Mouse (Mus musculus): ENCODE measurements around the gene Cntn6.

Cntn6 gene

DNA sequence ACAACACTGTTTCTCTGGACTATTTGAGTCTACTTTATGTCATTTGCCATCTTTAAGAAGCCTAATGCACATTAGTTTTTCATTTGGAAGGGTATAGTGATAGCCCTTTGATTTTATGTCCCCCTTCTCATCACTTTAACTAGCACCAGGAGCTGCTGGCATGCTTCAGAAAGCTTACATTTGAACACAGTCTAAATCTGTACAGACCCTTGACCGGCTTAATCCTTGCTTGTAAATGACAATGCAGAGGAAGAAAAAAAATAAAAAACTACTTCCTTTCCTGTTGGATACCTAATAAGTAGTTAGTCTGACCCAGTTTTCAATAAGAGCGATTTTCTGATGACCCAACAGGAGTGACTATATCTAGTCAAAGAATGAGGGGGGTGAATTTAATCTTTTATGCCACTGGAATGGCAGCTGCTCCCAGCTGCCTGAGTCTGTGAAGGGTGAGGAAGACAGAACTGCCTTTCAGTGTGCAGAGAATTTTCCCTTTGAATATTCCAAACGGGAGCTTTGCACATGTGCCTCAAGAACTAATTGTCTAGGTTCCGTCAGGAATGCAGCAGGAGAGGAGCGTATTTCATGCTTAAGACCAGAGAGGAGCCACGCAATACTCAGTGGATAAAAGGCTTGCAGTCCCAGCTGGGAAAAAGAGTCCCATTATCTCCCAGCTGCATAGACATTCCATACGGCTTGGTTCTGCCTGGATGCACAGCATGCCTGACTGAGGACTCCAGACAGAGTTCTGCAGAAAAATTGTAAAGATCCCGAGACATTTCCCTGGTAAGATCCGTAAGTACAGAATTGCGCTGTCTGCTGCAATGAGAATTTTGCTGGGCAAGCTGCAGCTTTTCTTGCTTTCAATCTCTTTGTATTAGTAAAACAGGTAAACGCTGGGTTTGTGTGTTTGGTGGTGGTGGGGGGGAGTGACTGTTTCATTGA lies at the start of gene Cntn6:
Gene Cntn6, plus strand, starts transcription at position 301 of the 942 bp plus-strand sequence.
- DNase-seq (ENCODE audit: low spot score in 2 of 2), result peak; percentile 15 to 17

GRCm38 (mm10) chr6:104443731-104444130 lies 48.9 kb upstream of the Cntn6 start:
- no peak for DNase-seq (ENCODE audit: low spot score in 2 of 2)

GRCm38 (mm10) chr6:104470706-104471105 lies 21.9 kb upstream of the Cntn6 start:
- no peak for DNase-seq (ENCODE audit: low spot score in 2 of 2)

- DNase-seq (ENCODE audit: low spot score in 2 of 2), result no peak
Measured at GRCm38 (mm10) chr6:104479242-104479641, 13.3 kb upstream of the Cntn6 start.

- no peak for DNase-seq (ENCODE audit: low spot score in 2 of 2)
Measured at GRCm38 (mm10) chr6:104493459-104493858, 869 bp downstream of the Cntn6 start.

DNA sequence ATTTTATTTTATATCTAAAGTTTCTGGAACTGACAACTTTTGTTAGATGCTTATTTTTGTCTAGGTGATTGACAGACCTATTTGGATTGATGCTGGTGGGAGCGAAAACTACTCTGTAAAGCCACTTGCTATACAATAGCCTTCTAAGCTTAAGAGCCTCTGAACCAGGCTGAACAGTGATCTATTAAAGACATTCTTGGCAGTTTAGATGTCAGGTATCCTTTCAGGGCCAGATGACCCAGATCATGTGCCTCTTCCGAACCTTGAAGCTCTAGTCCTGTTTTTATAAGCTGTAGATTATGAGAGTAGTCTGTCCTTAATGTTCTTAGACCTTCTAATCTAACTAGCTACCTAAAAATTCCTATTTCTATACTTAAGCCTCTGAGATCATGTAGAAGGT lies 3.2 kb downstream of the Cntn6 start:
- DNase-seq (ENCODE audit: low spot score in 2 of 2), result no peak

DNA sequence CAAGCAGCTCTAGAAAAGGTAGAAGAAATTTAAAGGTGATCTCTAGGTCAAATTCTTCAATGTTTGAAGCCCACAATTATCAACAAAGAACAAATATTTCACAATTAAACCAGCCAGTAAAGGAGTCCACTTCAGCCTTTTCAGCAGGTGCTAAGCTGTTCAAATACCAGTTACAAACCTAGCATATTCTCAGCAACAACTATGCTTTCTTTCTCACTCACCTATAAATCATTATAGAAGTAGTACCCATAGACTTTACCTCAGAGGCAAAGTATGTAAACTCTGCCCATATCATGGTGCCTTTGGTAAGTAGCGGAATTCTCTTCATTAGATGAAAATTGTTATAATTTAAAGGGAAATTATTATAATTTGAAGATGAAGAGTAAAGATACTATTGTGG lies 71.4 kb downstream of the Cntn6 start:
- DNase-seq (ENCODE audit: low spot score in 2 of 2), result no peak

DNA sequence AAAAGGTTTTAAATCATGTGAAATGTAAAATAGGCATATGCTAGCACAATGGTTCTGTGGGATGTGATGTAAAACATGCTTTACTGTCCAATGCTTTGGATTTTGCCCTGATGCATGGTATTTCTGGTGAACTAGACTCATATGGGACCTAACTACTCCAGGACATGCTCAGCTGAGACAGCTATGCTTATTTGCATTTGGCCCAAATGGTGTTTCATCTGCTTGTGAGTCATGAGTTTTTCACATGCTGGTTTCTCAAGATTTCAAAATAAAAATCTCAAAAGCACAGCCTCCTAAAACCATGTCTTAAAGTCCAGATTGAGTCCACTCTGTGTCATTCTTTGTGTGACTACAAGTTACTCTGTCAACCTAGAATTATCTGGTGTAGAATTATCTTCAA lies 77.0 kb downstream of the Cntn6 start:
- DNase-seq (ENCODE audit: low spot score in 2 of 2), result no peak

- no peak for DNase-seq (ENCODE audit: low spot score in 2 of 2)
Measured at GRCm38 (mm10) chr6:104588028-104588427, 95.4 kb downstream of the Cntn6 start.

DNA sequence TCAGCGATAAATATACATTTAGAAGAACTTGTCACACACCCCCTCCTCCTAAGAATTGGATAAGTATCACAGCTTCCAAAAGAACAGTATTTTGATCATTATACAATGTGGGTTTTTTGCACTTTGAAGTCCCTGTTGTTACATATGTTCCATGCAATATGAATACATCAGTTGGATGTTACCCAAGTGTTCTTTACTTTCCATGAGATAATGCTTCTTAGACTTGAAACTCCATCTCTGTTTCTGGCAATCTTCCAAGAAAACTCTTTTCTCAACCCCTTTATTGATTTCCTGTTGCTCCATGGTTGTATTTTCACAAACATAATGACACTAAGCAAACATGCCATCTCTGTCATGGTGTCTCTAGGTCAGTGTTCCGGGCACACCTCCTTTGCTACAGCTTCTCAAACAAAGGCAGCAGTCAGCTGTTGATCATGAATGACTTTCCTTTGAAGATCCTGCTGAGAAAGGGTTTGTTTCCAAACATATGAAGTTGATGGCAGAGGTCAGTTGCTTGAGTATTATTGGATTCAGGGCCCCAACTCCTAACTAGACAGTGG lies 108.3 kb downstream of the Cntn6 start:
- no peak for DNase-seq (ENCODE audit: low spot score in 2 of 2)

DNA sequence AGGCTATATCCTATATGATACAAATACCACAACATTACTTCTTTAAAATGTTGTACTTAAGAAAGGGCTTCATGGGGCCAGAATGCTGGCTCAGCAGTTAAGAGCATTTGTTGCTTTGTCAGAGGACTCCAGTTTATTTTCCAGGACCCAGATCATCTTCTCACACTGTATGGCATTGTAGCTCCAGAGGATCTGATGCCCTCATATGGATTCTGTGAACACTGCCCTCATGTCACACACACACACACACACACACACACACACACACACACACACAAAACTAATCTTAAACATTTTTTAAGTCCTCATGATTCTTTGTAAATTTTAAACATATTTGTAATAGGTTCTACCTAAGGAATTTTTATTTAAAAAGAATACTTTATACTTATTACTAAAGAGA lies 110.3 kb downstream of the Cntn6 start:
- no peak for DNase-seq (ENCODE audit: low spot score in 2 of 2)

DNA sequence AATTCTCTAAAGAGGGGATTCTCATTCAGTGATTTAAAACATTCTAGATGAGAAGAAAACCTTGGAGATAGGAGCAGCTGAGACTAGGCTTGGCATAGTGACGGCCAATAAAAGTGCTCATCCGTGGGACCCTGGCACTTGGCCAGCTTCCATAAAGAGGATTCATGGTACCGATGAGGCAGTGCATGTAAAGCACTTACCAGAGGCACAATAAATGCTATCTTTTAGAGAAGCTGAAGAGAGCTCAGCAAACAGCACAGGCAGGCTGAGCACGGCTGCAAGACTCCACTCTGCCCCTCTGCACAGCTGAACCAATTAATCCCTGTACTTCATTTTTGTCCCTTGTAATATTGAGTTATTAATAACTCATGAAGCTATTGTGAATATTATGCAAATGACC lies 110.8 kb downstream of the Cntn6 start:
- no peak for DNase-seq (ENCODE audit: low spot score in 2 of 2)

DNA sequence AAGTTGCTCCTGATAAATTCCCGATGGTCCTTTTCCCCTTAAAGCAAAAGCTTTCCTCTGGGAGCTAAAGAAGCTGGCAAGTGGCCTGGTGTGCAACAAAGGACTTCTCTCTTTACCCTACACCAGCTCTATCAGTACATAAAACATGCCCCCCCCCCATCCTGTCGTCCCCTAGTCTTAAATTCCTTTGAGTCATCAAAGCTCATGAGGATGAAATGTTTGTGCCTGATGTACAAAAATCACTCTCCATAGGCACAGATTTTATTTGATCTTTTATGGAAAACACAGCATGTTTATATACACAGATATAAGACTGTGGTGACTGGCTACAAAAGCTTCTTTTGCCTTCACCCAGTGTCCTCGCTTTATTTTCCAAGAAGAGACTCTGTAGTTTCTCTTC lies 112.6 kb downstream of the Cntn6 start:
- no peak for DNase-seq (ENCODE audit: low spot score in 2 of 2)

DNA sequence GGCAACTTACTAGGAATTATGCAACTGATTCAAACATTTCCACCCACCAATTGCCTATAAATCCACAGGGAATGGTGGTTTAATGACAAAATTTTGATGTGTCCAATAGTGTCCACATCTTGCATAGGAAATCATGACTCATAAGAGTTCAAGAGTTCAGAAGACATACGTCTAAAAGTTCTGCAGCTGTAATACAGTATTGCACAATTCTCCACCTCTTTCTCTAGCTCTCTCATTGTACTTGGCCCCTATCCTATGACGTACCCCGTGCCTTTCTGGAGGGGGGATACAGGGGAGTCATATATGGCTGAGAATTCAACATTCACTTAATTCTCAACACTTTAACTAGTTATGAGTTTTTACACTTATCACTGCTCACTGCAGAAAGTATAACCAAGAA lies 160.9 kb downstream of the Cntn6 start:
- DNase-seq (ENCODE audit: low spot score in 2 of 2), result no peak

DNA sequence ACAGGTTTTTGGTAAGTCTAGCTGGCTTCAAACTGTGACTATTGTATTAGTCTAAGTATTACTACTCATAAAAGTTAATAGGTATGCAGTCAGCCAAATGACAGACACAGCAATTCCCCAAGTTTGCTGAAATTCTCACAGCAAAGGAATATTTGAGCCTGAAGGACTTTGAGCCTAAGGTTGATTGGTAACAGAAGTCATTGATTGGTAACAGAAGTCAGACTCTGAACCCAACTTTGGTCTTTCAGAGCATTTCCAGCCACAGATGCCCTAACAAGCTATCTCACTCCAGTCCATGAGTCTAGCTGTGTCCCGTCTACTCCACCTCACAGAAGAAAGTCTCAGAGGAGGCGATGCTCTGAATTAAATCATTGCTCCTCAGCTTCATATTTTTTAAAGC lies 176.1 kb downstream of the Cntn6 start:
- no peak for DNase-seq (ENCODE audit: low spot score in 2 of 2)

GRCm38 (mm10) chr6:104674249-104674648 lies 181.7 kb downstream of the Cntn6 start:
- DNase-seq (ENCODE audit: low spot score in 2 of 2), result no peak

DNA sequence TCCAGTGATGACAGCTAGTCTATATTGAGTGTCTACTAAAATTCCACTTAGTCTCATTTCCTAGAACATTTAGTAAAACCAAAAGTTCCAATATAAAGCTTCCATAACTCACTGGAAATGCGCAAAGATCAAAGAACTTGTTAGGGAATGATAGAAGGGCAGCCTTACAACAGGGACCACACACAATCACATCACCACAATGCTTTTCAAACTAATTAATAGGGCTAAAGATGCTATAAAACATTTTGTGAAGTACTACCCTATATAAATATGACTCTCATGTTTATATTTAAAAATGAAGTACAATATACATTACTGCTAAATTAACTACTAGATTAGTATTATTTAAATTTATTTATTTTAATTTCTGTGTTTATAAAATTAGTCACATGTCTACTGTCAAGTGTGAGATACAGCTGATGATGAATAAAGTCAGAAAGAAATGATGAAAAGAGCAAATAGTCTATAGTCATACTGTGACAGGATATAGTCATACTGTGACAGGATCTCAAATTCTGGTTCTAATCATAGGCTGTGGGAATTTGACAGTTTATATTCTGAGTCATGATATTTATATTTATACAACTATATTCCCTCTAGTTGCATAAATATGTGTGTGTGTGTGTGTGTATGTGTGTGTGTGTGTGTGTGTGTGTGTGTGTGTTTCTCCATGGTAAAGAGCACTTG lies 187.4 kb downstream of the Cntn6 start:
- no peak for DNase-seq (ENCODE audit: low spot score in 2 of 2)

DNA sequence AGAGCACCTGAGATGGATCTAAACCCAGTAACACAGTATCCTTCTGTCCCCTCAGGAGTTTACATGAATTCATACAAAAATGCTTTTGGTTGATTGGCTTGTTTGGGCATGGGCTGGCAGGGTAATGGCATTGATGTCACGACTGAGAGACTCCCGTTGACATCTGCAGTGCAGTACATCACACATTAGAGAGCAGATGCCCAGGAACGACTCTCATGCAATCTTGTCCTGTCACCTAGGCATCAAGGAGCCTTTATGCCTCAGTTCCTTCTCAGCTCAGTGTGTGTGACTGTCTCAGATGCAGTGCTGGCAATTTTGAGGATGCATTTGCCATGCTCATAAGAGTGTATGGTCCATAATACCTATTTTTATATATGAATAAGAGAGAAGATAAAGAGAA lies 195.4 kb downstream of the Cntn6 start:
- no peak for DNase-seq (ENCODE audit: low spot score in 2 of 2)

DNA sequence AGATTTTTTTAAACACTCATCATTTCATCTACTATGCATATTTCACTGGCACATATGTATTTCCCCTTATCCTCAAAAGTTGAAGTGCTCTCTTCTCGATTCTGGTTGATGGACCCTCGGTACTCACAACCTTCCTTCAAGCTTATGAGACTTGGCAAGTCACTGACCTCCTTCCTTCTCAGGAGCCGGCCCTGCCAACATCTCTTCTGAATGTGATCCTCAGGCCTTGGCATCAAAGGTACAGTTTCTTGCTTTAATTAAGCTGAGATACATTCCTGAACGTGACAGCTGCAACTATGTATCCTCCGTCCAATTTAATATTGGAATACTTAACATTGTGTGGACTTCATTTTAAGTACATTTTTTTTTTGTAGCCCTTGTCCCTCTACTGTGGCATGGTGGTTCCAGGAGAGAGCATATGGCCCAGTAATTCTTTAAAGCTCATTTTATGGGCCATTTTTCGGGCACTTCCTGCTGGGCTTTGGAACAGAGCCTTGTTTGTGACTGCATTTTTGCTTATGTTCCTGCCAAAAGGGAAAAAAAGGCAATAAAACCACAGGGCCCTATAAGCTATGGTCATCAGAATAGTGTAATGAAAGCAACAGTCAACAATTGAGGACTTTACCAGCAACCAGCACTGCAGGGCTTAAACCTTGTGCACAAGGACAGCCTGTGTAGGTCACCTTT lies 196.0 kb downstream of the Cntn6 start:
- no peak for DNase-seq (ENCODE audit: low spot score in 2 of 2)

DNA sequence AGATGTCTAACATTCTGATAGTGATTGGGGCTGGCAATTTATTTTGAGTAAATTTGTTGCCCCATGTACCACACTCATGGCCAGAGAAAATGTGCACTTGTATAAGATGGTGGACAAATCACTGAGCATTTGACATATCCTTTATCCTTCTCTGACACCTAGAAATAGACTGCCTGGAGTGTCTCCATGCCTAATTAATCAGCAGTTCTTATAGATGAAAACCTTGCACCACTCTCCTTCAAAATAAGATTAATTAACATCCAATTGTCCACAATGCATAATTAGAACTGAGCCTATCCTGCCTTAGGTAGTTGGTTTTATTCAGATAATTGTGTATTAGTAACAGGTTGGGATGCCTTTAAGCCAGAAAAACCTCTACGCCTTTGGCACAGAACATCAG lies 236.0 kb downstream of the Cntn6 start:
- no peak for DNase-seq (ENCODE audit: low spot score in 2 of 2)

- DNase-seq (ENCODE audit: low spot score in 2 of 2), result no peak
Measured at GRCm38 (mm10) chr6:104734256-104734655, 241.7 kb downstream of the Cntn6 start.

GRCm38 (mm10) chr6:104738999-104739398 lies 246.4 kb downstream of the Cntn6 start:
- no peak for DNase-seq (ENCODE audit: low spot score in 2 of 2)

Measured in frontal cortex, postnatal 25 days (tissue).